8 mouse cellular contexts compared by ENCODE assay signal in the genomic region with DNA sequence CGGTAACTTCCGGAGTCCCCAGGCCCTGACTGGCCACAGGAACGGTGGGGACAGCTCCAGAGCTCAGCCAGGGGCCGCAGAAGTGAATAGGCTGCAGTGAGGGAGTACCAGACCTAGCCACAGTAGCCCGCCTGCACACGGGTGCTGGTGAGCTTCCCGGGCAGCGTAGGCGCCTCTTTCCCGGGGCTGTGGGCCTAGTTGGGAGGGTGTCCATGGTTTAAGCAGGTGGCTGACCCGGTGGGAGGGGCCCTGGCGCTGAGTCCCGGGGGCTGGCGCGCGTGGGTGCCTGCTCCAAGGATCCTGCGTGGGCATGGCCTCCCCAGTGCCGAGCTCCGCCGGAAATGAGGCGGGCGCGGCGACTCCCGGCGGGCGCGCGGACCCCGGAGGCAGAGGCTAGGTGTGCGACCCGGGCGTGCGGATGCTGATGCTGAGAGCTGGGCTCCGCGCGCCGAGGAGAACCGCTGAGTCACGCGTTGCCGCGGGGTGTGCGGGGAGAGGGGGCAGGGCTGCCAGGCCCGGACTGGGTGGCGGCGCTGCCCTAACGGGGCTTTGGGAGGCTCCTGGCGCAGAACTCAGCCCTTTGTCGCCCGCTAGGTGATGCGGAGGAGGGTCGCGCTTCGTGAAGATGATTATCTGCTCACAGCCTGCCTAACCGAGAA. TPM values are rescaled to one million over a fixed set of nuclear protein-coding genes. Genes with fewer than 3 reads are reported as not detected.
DNase-seq lines count a peak whose midpoint lies in the region; ATAC-seq and TF ChIP-seq lines count a peak whose summit lies in the region.
"Had no signal": no experiment of that assay in that cellular context is flagged by ENCODE, and none has a peak within 500 bp of the region (broad histone marks: within the 10 kb centered on the region; RNA-seq: fewer than 3 reads in every experiment).

No protein-coding gene starts in this region.

- DNase-seq in testis, postnatal 10 days (ENCODE audit: low spot score): no peak
- DNase-seq in cerebellum, postnatal 14 days: peak; percentile 78 to 82
- no peak for DNase-seq in hindbrain, embryonic 14.5 days (ENCODE audit: low spot score)
- no peak for DNase-seq in lung, postnatal 10 days

- peak; percentile 66 for ATAC-seq in hindbrain, embryonic 14.5 days (ENCODE audit: low FRiP score)
- ATAC-seq in limb, embryonic 15.5 days (ENCODE audit: insufficient number of reproducible peaks, low FRiP score, low TSS enrichment, low read depth): no peak
- ATAC-seq in stomach, embryonic 14.5 days (ENCODE audit: insufficient number of reproducible peaks, insufficient read depth, low FRiP score, low read depth): no peak

- TF ChIP-seq CTCF in testis, adult 2 months (IDR thresholded peaks at IDR 0.05; ENCODE audit: control insufficient read depth, insufficient read depth, insufficient replicate concordance, low read depth, low read length): no peak

- H3K36me3 ChIP-seq in testis, adult 2 months (ENCODE audit: control insufficient read depth, insufficient read depth, low read length): no peaks in the 10 kb centered on the region
- H3K36me3 ChIP-seq in hindbrain, embryonic 14.5 days (replicated peaks; ENCODE audit: control insufficient read depth, insufficient read depth): no peaks in the 10 kb centered on the region
- H3K36me3 ChIP-seq in limb, embryonic 15.5 days: no peaks in the 10 kb centered on the region
- no peaks in the 10 kb centered on the region for H3K36me3 ChIP-seq in stomach, embryonic 14.5 days (ENCODE audit: control insufficient read depth, insufficient read depth, low read length)

- peaks cover 27% of the 10 kb centered on the region for H3K4me1 ChIP-seq in testis, adult 2 months (ENCODE audit: control insufficient read depth, insufficient read depth, low read length)
- H3K4me1 ChIP-seq in hindbrain, embryonic 14.5 days (replicated peaks; ENCODE audit: control insufficient read depth, insufficient read depth, low read length): no peaks in the 10 kb centered on the region; the same call in 1 of the 2 replicates
- peaks cover 22% of the 10 kb centered on the region for H3K4me1 ChIP-seq in limb, embryonic 15.5 days
- H3K4me1 ChIP-seq in stomach, embryonic 14.5 days (ENCODE audit: control insufficient read depth, insufficient read depth, low read length): peaks cover 7% of the 10 kb centered on the region; the same call in 1 of the 2 replicates

- peaks cover 3% of the 10 kb centered on the region; the same call in 1 of the 2 replicates for H3K27me3 ChIP-seq in testis, adult 2 months (ENCODE audit: control insufficient read depth, insufficient read depth, low read length)
- peaks cover 62% of the 10 kb centered on the region for H3K27me3 ChIP-seq in hindbrain, embryonic 14.5 days (ENCODE audit: control insufficient read depth, insufficient read depth, low read length)
- peaks cover 100% of the 10 kb centered on the region for H3K27me3 ChIP-seq in limb, embryonic 15.5 days
- H3K27me3 ChIP-seq in stomach, embryonic 14.5 days (ENCODE audit: control insufficient read depth, insufficient read depth, low read length): peaks cover 68% of the 10 kb centered on the region

- no peak overlapping the region for H3K27ac ChIP-seq in testis, adult 2 months (ENCODE audit: control insufficient read depth, insufficient read depth, low read depth, low read length)
- peak overlapping the region; percentile 82 for H3K27ac ChIP-seq in hindbrain, embryonic 14.5 days
- H3K27ac ChIP-seq in limb, embryonic 15.5 days: no peak overlapping the region
- no peak overlapping the region for H3K27ac ChIP-seq in stomach, embryonic 14.5 days (ENCODE audit: low read length)

- peak overlapping the region; percentile 77 for H3K4me2 ChIP-seq in hindbrain, embryonic 14.5 days (replicated peaks)
- peak overlapping the region; percentile 49 for H3K4me2 ChIP-seq in limb, embryonic 15.5 days
- peak overlapping the region; percentile 35 for H3K4me2 ChIP-seq in stomach, embryonic 14.5 days (replicated peaks; ENCODE audit: low read depth, low read length)

- H3K4me3 ChIP-seq in testis, adult 2 months (ENCODE audit: control insufficient read depth, low read depth, low read length): peak overlapping the region; percentile 83
- H3K4me3 ChIP-seq in hindbrain, embryonic 14.5 days (replicated peaks; ENCODE audit: low read length): peak overlapping the region; percentile 63
- peak overlapping the region; percentile 45 for H3K4me3 ChIP-seq in limb, embryonic 15.5 days
- peak overlapping the region; percentile 33 for H3K4me3 ChIP-seq in stomach, embryonic 14.5 days (ENCODE audit: low read depth, low read length)
- H3K4me3 ChIP-seq: megakaryocyte, embryonic 14.5 days had no signal

- H3K9ac ChIP-seq in hindbrain, embryonic 14.5 days: peak overlapping the region; percentile 81
- no peak overlapping the region for H3K9ac ChIP-seq in limb, embryonic 15.5 days
- H3K9ac ChIP-seq in stomach, embryonic 14.5 days (replicated peaks; ENCODE audit: low read depth, low read length): no peak overlapping the region

- under 1% methylated on average over 56 of the region's 56 CpGs for WGBS in hindbrain, embryonic 14.5 days
- whole genome bisulfite sequencing in limb, embryonic 15.5 days: under 1% methylated on average over 51 of the region's 56 CpGs
- WGBS in stomach, embryonic 14.5 days: 1% methylated on average over 55 of the region's 56 CpGs

- TF ChIP-seq POLR2A in testis, adult 2 months (IDR thresholded peaks at IDR 0.05; ENCODE audit: control insufficient read depth, low read depth, low read length): no peak

- H3K9me3 ChIP-seq in hindbrain, embryonic 14.5 days (ENCODE audit: control insufficient read depth, low read length): 0 out of 2 replicates have a peak, but pooled peaks cover 4% of the 10 kb centered on the region
- H3K9me3 ChIP-seq in limb, embryonic 15.5 days: no peaks in the 10 kb centered on the region
- no peaks in the 10 kb centered on the region; the same call in 1 of the 2 replicates for H3K9me3 ChIP-seq in stomach, embryonic 14.5 days (ENCODE audit: control insufficient read depth, low read depth, low read length)

RNA-seq across cellular contexts. Expression of a gene that starts 1.4 kb away (rescaled TPM):
- 0.68 and 0.91 TPM in 2 replicates for polyA plus RNA-seq in testis, adult 2 months (2012; rRNA removed)
- polyA plus RNA-seq in hindbrain, embryonic 14.5 days (2014; fragmentation: Nextera tagmentation; extraction: Ambion mirVana): 63.6 and 78.4 TPM in 2 replicates
- polyA plus RNA-seq in limb, embryonic 15.5 days (2015; fragmentation: Nextera tagmentation; extraction: Ambion mirVana): 0.74 and 0.83 TPM in 2 replicates
- 0.88 and 1.0 TPM in 2 replicates for polyA plus RNA-seq in stomach, embryonic 14.5 days (2014; fragmentation: Nextera tagmentation; extraction: Ambion mirVana)

RNA-seq across cellular contexts. Expression of a gene that starts 39.3 kb away (rescaled TPM):
- polyA plus RNA-seq in testis, adult 2 months (2012; rRNA removed): 181 and 185 TPM in 2 replicates
- polyA plus RNA-seq in hindbrain, embryonic 14.5 days (2014; fragmentation: Nextera tagmentation; extraction: Ambion mirVana): 13.0 and 13.9 TPM in 2 replicates
- 21.2 and 22.5 TPM in 2 replicates for polyA plus RNA-seq in limb, embryonic 15.5 days (2015; fragmentation: Nextera tagmentation; extraction: Ambion mirVana)
- polyA plus RNA-seq in stomach, embryonic 14.5 days (2014; fragmentation: Nextera tagmentation; extraction: Ambion mirVana): 13.4 and 16.4 TPM in 2 replicates

Comparison
In these comparisons a context has a peak if more than half of its experiments do, and no peak if none do; other contexts are left out.
1. H3K4me3 ChIP-seq: peak in every context shown above with its lines; median percentile 83 in testis, adult 2 months; 63 in hindbrain, embryonic 14.5 days; 45 in limb, embryonic 15.5 days; 33 in stomach, embryonic 14.5 days.
2. DNase-seq: peak in cerebellum, postnatal 14 days (2 of 2); none in testis, postnatal 10 days (single experiment), hindbrain, embryonic 14.5 days (single experiment) and lung, postnatal 10 days (single experiment).
3. RNA of a gene that starts 1.4 kb away (polyA plus RNA-seq): 63.6 to 78.4 TPM in hindbrain, embryonic 14.5 days; 0.88 to 1.0 TPM in stomach, embryonic 14.5 days, 0.74 to 0.83 TPM in limb, embryonic 15.5 days and 0.68 to 0.91 TPM in testis, adult 2 months; every median in the first group is over 10 times any median in the second.
4. Peak in every context shown above with its lines, with median percentiles within 50 percentile points of each other: H3K4me2 ChIP-seq.